Mouse (Mus musculus) c-Kit-positive CD71-positive TER-119-negative erythroid progenitor cells, embryonic 14.5 days (primary cell): ENCODE measurements at regions not wholly inside any gene's neighbourhood (a gene's known extent, or its start where the extent isn't known, plus 50 kb on each side); places are given as distances from the start of the nearest gene placed in this dataset.

ENCODE experiments used
- DNase-seq: peaks from one replicate; pipeline ENCODE4 v3.0.0-alpha.2; 2013; ENCODE audit warnings: low read depth

DNA sequence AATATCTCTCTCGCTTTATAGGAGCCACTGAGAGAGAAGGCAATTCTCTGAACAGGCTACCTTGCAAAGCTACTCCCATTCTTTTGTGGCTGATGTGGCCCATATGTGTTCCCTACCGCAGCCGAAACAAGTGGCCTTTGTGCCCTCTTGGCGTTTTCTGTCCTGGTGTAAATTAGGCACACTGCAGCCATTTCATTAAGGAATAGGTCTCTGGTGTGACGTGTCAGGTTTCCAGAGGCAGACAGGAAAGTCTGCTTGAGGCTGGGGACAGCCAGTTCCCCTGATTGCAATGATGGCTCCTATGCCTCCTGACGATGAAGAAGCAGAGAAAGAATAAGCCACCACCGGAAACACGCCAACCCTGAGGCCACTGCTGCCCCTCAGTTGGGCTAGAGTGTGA, 59.3 kb upstream of the Bcor start:
- DNase-seq = no peak

- no peak for DNase-seq
These were observed 64.2 kb upstream of the Bcor start for GRCm38 (mm10) chrX:12224314-12224713.

GRCm38 (mm10) chrX:12225116-12225891, 65.1 kb upstream of the Bcor start:
- DNase-seq = no peak

GRCm38 (mm10) chrX:12225892-12226206, 65.7 kb upstream of the Bcor start:
- no peak for DNase-seq

- no peak for DNase-seq
These were observed 80.4 kb upstream of the Bcor start for GRCm38 (mm10) chrX:12240505-12241011.

GRCm38 (mm10) chrX:12241751-12242150, 81.6 kb upstream of the Bcor start:
- no peak for DNase-seq

DNA sequence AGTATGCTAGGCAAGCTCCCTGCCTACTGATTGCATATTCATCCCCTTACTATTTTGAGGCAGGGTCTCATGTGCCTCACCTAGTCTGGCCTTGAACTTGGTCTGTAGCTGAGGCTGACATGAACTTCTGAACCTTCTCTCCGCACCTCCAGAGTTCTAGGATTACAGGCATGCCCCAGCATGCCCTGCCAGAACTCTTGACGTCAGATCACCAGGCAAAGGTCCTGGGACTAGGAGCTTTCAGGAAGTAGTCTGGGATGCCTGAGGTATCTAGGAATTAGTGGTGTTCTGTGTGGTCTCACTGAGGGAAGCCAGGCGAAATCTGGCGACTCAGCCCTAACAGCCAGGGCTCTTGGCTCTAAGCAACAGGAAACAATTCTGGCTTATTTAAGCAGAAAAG, 88.9 kb upstream of the Bcor start:
- no peak for DNase-seq

- DNase-seq = no peak
These were observed 89.8 kb upstream of the Bcor start for GRCm38 (mm10) chrX:12249911-12250310.

- peak; percentile 29 for DNase-seq
These were observed 91.9 kb upstream of the Bcor start for GRCm38 (mm10) chrX:12251853-12252679.

DNA sequence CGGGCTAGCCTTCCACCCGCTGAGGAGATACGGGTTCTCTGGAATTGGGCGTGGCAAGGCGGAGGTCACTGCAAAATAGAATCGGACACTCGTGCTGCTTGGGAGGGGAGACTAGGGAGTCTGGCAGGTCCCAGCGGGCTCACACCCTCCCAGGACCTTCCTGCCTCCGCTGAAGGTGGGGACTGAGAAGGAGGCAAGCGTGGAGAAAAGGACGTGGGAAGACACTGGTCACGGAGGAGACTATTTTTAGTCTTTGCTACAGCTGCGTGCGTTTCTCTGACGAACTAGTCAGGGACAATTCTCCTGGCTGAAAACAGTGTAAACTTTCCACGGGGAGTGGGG, 92.5 kb upstream of the Bcor start:
- no peak for DNase-seq

GRCm38 (mm10) chrX:12256758-12257157, 96.6 kb upstream of the Bcor start:
- no peak for DNase-seq

- no peak for DNase-seq
These were observed 103.7 kb upstream of the Bcor start for GRCm38 (mm10) chrX:12263834-12264233.

DNA sequence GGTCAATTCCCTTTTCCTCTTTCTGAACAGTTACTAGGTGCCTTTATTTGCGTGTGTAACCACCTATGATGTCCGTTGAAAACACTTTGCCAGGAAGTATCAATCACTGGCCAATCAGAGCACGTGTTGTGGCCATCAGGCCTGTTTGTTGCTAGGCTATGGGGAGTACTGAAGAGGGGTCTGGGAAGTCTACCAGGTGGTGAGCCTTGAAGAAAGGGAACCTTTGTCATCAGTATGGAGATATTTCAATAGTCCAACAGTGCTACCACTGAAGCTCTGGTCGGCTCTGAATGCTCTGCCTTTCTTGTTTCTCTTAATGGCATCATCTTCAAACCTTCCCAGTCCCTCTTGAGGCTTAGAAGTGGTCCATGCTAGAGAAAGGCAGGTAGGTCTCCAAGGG, 124.6 kb upstream of the Bcor start:
- no peak for DNase-seq

GRCm38 (mm10) chrX:12285141-12285540, 125.0 kb upstream of the Bcor start:
- DNase-seq = no peak

DNA sequence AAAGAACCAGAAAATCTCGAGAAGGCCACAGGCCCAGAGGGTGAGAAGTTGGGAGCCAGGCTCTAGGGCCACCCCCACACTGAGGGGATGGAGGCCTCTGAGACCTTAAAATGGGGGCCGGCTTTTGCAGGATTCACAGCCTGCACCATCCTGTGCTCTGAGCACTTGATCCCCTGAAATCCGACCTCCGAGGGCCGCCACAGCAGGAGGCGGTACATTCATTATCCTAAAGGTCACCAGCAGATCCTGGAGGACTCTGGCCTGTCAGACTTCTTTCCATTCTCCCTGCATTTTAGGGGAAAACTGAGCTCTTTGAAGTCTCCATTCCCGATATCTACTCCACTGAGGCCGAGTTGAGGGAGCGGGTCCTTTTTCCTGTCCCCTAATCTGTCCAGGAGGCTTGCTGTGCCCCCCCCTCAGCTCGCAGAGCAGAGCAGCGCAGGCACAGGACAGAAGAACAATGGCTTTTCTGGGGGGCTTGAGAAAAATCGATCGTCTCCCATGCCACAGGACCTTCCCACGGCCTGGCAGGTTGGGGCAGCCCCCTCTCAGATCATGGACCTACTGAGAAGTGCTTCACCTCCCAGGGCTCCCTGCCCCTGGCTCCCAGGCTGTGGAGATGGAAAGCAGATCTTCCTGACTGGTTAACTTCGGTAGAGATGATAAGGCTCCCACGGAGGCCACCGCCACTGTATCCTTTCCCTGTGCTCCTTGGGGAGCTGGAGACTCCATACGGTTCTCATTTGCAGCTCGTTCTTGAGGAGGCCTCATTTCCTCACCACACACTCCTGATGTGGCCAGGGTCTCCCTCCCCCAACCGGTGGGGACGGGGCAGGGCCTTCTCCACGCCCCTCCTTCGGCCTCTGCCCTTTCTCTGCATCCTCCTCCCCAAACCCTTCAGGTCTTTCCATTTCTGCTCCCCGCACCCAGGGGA, 126.1 kb upstream of the Bcor start:
- DNase-seq = no peak

DNA sequence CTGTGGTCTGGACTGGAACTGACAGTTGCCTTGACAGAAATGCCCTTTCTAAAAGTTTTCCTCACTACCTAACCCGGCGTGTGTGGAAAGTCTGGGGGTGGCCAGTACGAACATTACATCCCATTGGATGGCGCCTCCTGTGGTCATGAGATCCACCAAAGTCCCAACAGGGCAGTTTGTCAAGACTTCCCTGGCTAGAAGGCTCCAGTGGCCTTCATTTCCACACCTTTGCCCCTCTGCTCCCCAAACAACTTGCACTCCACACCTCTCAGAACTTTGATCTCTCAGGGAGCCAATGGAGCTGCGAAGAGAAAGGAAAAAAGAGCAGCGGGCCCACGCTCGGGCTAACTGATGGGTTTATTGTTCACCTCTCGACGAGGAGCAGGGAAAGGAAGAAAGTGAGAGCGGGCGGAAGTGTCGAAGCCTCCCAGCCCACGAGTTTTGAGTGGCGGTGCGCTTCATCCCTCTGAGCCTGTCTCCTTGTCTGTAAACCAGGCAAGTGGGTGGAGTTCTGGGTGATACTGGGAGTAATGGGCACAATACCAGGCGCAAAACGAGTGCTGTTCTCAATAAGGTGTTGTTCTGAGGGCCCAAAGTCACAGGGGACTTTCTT, 126.9 kb upstream of the Bcor start:
- DNase-seq = no peak

DNA sequence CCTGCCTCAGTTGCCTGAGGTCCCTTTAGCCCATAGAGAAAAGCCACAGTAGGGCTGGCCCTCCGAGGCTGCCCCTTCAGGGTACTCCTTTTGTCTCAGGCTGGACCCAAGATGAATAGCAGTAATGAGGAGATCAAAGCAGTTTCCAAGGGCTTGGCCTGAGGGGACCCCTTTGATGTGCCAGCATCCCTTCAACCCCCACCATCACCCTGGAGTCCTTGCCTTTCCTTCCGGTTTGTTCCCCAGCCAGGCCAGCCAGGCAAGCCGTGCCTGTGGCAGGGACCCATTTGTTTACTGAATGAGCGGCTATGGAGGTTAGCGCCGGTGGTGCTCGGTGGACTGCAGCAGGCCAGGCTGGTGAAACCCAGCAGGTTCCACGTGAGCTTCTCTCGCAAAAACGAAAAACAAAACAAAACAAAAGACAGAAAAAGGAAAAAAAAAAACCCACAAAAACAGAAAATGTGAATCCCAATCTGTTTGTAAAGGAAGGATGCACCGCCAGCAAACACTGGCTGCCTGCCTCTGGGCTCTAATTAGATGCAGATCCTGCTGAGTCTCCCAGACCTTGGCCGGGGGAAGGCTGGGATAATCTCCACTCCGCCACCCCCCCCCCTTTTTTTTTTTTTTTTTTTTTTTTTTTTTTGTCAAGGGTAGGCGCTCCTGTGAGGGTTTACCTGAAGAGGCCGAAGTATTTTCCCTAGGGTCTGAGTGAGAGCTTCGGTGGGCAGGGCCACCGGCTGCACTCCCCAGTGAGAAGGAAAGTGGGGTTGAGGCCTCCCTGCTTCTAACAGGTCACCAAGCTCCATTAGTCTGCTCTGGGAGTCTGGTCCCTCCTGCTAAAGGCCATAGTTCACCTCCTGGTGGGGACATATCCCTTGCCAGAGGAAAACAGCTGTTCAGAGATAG, 127.8 kb upstream of the Bcor start:
- DNase-seq = no peak

DNA sequence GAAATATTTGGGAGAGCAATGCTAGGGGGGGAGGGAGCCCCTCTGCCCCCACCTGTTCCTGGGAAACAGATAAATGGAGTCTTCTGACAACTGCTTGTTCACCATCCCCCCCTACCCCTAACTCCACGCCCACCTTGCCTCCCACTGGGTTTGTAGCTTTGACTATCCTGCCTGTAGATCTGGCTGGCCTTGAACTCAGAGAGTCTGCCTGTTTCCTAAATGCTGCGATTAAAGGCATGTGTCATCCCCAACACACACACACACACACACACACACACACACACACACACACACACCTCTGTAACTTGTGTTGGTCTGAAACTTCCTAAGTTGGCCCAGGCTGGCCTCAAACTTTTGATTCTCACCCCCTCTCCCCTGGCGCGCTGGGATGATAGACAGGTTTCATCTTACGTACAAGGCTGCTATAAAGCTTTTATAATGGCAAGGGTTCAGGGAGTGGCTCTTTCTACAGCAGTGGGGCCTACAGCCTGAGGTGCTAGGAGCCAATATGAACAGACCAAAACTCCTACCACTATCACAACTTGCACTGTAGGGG, 128.5 kb upstream of the Bcor start:
- DNase-seq = no peak

GRCm38 (mm10) chrX:12293146-12293545, 133.0 kb upstream of the Bcor start:
- no peak for DNase-seq

DNA sequence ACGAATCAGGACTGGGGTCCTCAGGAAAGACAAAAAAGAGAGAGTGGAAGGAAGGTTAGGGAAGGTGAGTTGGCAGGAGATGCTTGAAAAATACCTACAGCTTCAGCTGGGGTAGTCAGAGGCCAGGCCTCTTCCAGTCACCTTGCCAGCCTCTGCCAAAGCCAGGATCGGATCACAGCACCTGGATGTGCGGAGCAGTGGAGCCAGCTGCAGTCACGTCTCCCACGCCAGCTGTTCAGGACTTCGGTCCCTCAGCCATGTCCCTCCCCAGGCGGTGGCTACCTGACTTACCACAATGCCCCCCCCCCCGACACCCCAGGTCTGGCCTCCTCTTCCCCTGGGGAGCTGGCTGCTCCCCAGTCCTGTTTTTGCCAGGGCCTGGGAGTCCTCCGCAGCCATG, 134.3 kb upstream of the Bcor start:
- no peak for DNase-seq

DNA sequence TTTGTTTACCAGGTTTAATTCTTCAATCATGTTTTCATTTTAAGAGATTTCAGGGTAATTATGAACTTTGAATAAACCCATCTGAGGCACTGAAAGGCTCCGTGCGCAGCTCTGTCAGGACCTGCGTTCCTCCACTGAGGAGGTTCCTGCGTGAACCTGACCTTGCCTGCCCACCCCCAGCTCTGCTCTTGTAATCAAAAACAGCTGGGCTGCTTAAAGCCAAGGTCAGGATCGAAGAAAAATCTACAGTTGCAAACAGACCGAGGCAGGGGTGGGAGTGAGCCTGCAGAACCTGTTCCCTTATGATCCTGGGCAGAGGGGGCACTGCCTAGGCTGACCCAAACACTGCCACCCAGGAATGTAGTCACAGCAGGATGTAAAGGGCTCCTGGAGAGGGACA, 134.8 kb upstream of the Bcor start:
- no peak for DNase-seq
